Mouse (Mus musculus) forebrain, embryonic 14.5 days (tissue): Measurements from ENCODE around the gene Slc44a1. TPM values are rescaled to one million over a fixed set of nuclear protein-coding genes. Genes with fewer than 3 reads are reported as not detected.
A peak's percentile ranks its signal among the peaks of the same experiment; 100 is the strongest.

ENCODE experiments used
- ATAC-seq: fragments of 200-750 bp; cut with Nextera tagmentation; 2 replicates; pipeline ENCODE4 v1.8.0; 2017; ENCODE audit warnings: mild to moderate bottlenecking, moderate library complexity
- DNase-seq: peaks from one replicate; pipeline ENCODE4 v3.0.0-alpha.2; 2015; ENCODE audit warnings: low spot score
- H3K27ac ChIP-seq: fragments of 300-500 bp; sonication (generic); 2 replicates; pipeline ENCODE4 v1.5.1; 2014; ENCODE audit warnings: low read depth, mild to moderate bottlenecking, control low read depth, low read length, moderate library complexity
- H3K27me3 ChIP-seq: fragments of 300-500 bp; sonication (generic); replicated peaks from 2 replicates; pipeline ENCODE4 v1.6.1; 2014; ENCODE audit warnings: low read length, control low read depth, mixed read lengths; ENCODE audit not compliant: control insufficient read depth, insufficient read depth
- H3K36me3 ChIP-seq: fragments of 300-500 bp; sonication (generic); 2 replicates; pipeline ENCODE4 v1.6.1; 2014; ENCODE audit warnings: low read length, control low read depth; ENCODE audit not compliant: control insufficient read depth, insufficient read depth
- H3K4me1 ChIP-seq: fragments of 300-500 bp; sonication (generic); 2 replicates; pipeline ENCODE4 v1.6.1; 2014; ENCODE audit warnings: antibody characterized with exemption, low read length, control low read depth; ENCODE audit not compliant: control insufficient read depth, insufficient read depth
- H3K4me2 ChIP-seq: fragments of 300-500 bp; sonication (generic); 2 replicates; pipeline ENCODE4 v1.6.1; 2014; ENCODE audit warnings: mild to moderate bottlenecking, control low read depth, low read length
- H3K4me3 ChIP-seq: fragments of 300-500 bp; sonication (generic); 2 replicates; pipeline ENCODE4 v1.5.1; 2014; ENCODE audit warnings: low read depth, low read length, control low read depth
- H3K9ac ChIP-seq: fragments of 300-500 bp; sonication (generic); 2 replicates; pipeline ENCODE4 v1.6.1; 2014; ENCODE audit warnings: mild to moderate bottlenecking, low read length, control low read depth, moderate library complexity
- H3K9me3 ChIP-seq: fragments of 300-500 bp; sonication (generic); replicated peaks from 2 replicates; pipeline ENCODE4 v1.6.1; 2016; ENCODE audit warnings: low read length, control low read depth, mixed read lengths; ENCODE audit not compliant: control insufficient read depth
- WGBS: fragments of 180-500 bp; shearing (Covaris S2); extraction: QIAGEN DNeasy Blood & Tissue Kit; methylation state at CpG from one replicate; pipeline ENCODE4 v1.1.7; 2014; 5-methylcytosine and 5-hydroxymethylcytosine counted together
- polyA plus RNA-seq: library from polyadenylated mRNA; unstranded; fragments of >200 nt; fragmentation: Nextera tagmentation; extraction: Ambion mirVana; gene quantifications from 2 replicates; pipeline ENCODE4 v1.2.1, GENCODE M21; 2014

Gene Slc44a1
- polyA plus RNA-seq, 1 experiment from 2014 or later: 12.1 TPM

DNA sequence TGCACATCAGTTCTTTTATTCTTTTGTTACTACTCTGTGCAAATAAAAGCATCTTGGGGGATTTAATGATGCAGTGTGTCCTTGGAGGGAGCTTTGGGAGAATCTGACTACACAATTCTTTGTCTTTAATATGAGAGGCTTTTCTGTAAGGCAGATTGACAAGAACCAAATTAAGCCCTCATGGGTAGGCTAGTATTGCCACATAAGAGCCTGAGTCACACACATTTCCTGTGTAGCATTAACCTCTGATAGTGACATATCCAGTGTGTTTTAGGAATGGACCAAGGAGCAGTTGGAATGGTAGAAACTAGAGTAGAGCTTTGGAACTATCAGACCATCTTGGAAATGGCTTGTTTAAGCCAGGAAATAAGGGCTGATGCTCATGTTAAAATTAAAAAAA is 33.9 kb downstream of the Slc44a1 start:
- Histone ChIP-seq H3K36me3 (no peaks in the 10 kb centered on the region), H3K4me1 (no peaks in the 10 kb centered on the region), H3K4me2 (no peak overlapping the region), H3K27me3 (no peaks in the 10 kb centered on the region), H3K27ac (no peak overlapping the region), H3K4me3 (no peak overlapping the region), H3K9me3 (no peaks in the 10 kb centered on the region), H3K9ac (no peak overlapping the region)
- no peak for DNase-seq
- ATAC-seq: no peak

DNA sequence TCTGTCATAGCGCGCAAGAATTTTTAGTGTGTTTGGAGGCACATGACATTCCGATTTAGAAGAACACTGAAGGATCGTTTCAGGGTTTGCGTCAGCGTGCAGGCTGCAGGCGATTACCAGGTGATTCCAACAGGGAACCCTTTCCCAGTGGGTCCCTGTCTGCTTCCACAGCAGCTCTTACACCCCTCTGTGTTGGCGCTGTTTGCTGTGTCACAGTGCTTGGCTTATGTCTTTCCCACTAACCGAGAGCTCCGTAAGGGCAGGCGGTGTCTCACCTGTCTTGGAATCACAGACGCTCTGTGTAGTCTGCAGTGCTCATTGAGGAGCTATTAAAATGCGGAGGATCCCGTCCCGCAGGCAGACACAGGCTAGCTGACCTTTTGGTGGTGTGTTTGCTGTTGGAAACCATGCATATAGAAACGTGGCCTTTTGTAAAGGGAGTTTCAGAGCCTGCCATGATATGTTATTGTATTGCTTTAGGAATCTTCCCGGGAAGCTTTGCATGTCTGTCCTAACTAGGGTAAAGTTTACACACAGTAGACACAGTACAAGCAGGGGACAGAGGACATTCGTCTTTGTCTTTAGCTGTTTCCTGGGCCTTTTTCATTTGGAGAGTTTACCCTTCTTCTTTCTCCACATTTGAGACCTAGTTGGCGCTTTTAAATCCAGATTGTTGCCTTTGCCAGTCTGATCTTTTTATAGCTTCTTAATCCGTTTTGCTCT is 35.2 kb downstream of the Slc44a1 start:
- H3K27ac ChIP-seq: peak overlapping the region; percentile 21; the same call in 1 of the 2 replicates
- H3K9me3 ChIP-seq: no peaks in the 10 kb centered on the region
- no peaks in the 10 kb centered on the region for H3K27me3 ChIP-seq
- 85% methylated on average over 20 of the region's 20 CpGs for WGBS
- DNase-seq: no peak
- H3K4me3 ChIP-seq: no peak overlapping the region
- no peaks in the 10 kb centered on the region for H3K36me3 ChIP-seq
- no peak overlapping the region for H3K4me2 ChIP-seq
- no peak for ATAC-seq
- no peaks in the 10 kb centered on the region for H3K4me1 ChIP-seq
- no peak overlapping the region for H3K9ac ChIP-seq

GRCm38 (mm10) chr4:53478644-53479043 is 38.4 kb downstream of the Slc44a1 start:
- H3K4me1 ChIP-seq: no peaks in the 10 kb centered on the region
- no peaks in the 10 kb centered on the region for H3K36me3 ChIP-seq
- no peak for DNase-seq
- H3K9me3 ChIP-seq: no peaks in the 10 kb centered on the region
- no peak for ATAC-seq
- WGBS: 80% methylated on average over 4 of the region's 4 CpGs
- no peak overlapping the region for H3K9ac ChIP-seq
- no peak overlapping the region for H3K4me3 ChIP-seq
- no peak overlapping the region for H3K27ac ChIP-seq
- no peak overlapping the region for H3K4me2 ChIP-seq
- H3K27me3 ChIP-seq: no peaks in the 10 kb centered on the region

DNA sequence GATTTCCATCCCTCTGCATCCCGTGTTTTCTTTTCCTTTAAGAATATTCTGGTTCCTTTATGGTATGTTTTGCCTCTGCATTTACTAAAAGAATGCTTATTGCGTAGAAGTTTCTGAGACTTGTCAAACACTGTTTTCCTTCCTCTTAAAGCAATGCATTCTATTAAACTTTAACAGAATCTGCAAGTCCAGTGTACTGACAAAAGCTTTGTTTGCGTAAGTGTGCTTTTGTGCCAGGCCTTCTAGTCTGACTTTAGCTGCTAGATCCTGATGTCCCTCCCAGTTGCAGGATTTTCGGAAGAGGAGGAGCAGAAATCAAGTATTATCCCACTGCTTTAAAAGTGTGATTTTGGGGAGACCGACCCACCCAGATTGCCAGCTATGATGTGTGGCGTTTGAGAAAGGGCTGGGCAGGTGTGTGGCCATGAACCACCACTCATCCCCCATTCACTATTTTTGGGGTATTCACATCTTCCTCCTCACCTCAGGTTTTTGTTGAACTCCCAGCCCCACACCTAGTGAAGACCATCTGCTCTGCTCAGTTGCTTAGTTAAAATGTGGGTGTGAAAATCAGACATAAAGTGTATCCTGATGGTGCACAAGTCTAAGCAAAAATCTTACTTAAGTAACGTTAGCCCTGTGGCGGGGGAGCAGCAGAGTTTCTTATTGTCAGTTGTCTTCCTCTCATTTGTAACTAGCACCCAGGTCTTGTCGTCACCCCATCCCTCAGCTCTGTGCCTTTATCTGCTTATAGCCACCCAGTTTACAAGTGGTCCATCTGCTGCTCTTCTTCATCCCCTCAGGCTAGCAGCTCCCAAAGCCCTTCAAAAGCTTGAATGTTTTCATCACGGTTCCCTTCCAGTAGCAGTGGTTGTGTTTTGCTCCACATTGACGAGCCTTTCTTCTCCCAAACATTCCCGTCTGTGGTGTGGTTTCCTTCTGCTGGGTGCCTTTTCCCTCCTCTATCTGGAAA is 47.3 kb downstream of the Slc44a1 start:
- H3K4me1 ChIP-seq: peaks cover 14% of the 10 kb centered on the region
- H3K4me2 ChIP-seq: no peak overlapping the region
- ATAC-seq (no peak; the same call in 1 of the 2 replicates), DNase-seq (peak; percentile 47)
- no peaks in the 10 kb centered on the region for H3K27me3 ChIP-seq
- H3K9me3 ChIP-seq: no peaks in the 10 kb centered on the region
- H3K4me3 ChIP-seq: no peak overlapping the region
- WGBS: 64% methylated on average over 12 of the region's 12 CpGs
- H3K27ac ChIP-seq: peak overlapping the region; percentile 55; the same call in 1 of the 2 replicates
- no peaks in the 10 kb centered on the region for H3K36me3 ChIP-seq
- H3K9ac ChIP-seq: no peak overlapping the region

GRCm38 (mm10) chr4:53488803-53489202 is 48.6 kb downstream of the Slc44a1 start:
- WGBS: 80% methylated on average over 5 of the region's 5 CpGs
- H3K4me3 ChIP-seq: no peak overlapping the region
- no peaks in the 10 kb centered on the region for H3K27me3 ChIP-seq
- H3K9ac ChIP-seq: no peak overlapping the region
- ATAC-seq (peak; percentile 86), DNase-seq (peak; percentile 74)
- H3K4me1 ChIP-seq: peaks cover 14% of the 10 kb centered on the region
- H3K9me3 ChIP-seq: no peaks in the 10 kb centered on the region
- no peak overlapping the region for H3K4me2 ChIP-seq
- no peaks in the 10 kb centered on the region for H3K36me3 ChIP-seq
- no peak overlapping the region for H3K27ac ChIP-seq

DNA sequence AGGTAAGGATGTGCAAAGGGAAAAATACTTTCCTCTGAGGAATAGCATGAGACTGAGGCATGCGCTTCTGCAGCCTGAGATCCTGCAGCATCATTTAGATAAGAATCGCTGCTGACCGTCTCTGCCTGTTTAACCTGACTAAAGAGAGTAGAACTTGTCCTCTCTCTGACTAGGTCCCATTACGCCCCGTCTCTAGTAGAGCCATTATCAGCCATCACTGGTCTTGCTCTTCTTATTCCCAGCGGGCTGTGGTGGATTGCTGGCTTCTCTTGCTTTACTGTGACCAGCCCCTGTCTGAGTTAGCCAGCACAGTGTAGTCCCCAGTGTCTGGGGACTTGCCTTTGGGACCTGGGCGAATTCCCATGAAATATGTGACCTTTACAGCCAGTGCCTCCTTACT is 50.2 kb downstream of the Slc44a1 start:
- Histone ChIP-seq H3K4me1 (peaks cover 14% of the 10 kb centered on the region), H3K36me3 (no peaks in the 10 kb centered on the region), H3K4me2 (no peak overlapping the region), H3K9ac (no peak overlapping the region), H3K9me3 (no peaks in the 10 kb centered on the region), H3K4me3 (no peak overlapping the region), H3K27me3 (no peaks in the 10 kb centered on the region), H3K27ac (no peak overlapping the region)
- ATAC-seq: no peak
- no peak for DNase-seq
- WGBS: 94% methylated on average over 7 of the region's 7 CpGs

- ATAC-seq (no peak), DNase-seq (peak; percentile 23)
- Histone ChIP-seq H3K9ac (no peak overlapping the region), H3K36me3 (no peaks in the 10 kb centered on the region), H3K4me2 (no peak overlapping the region), H3K4me1 (peaks cover 14% of the 10 kb centered on the region), H3K9me3 (no peaks in the 10 kb centered on the region), H3K27ac (no peak overlapping the region), H3K27me3 (no peaks in the 10 kb centered on the region), H3K4me3 (no peak overlapping the region)
- 42% methylated on average over 4 of the region's 4 CpGs for WGBS
These were observed 51.1 kb downstream of the Slc44a1 start for GRCm38 (mm10) chr4:53491269-53491668.

DNA sequence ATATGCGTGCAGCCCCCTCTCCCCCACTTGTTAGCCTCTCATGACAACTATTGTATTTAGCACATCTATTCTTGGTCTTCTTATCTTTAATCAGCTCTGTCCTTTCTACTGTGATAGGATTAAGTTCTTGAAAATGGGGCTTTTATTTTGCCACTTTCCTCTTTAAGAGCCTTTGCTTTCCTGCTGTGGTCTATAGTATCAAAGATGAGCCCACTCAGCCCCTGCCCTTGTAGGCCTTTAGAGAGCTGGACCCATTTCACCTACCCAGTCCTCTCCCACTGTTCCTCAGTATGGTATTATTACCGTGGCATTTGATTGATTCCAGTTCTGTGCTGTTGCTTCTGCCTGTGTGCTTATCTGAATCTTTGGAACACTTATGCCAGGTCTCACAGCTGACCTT is 55.4 kb downstream of the Slc44a1 start:
- ATAC-seq (no peak), DNase-seq (no peak)
- Histone ChIP-seq H3K4me3 (no peak overlapping the region), H3K9ac (no peak overlapping the region), H3K4me2 (no peak overlapping the region), H3K4me1 (peaks cover 7% of the 10 kb centered on the region), H3K27ac (no peak overlapping the region), H3K27me3 (no peaks in the 10 kb centered on the region), H3K36me3 (no peaks in the 10 kb centered on the region), H3K9me3 (no peaks in the 10 kb centered on the region)
- WGBS: 11% methylated on average over 2 of the region's 2 CpGs

DNA sequence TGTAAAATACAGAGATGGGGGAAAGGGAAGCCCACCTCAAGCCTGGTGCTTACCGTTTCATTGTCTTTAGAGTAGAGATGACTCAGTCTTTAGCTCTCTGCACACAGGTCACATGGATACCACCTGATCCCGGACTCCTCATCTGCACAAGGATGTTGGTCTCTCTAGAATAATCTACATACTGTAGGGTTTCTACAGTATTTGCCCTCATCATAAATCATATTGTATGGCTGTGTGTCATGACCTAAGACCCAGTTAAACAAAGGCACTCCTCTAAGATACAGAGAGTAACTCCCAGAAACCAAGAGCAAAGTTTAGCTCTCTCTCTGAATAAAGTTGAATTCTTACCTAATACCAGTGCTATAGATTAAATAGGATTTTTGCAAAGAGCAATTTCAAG is 62.6 kb downstream of the Slc44a1 start:
- H3K9me3 ChIP-seq: no peaks in the 10 kb centered on the region
- no peaks in the 10 kb centered on the region for H3K4me1 ChIP-seq
- 91% methylated on average over 2 of the region's 2 CpGs for WGBS
- no peaks in the 10 kb centered on the region for H3K36me3 ChIP-seq
- H3K4me3 ChIP-seq: no peak overlapping the region
- no peak overlapping the region for H3K9ac ChIP-seq
- no peaks in the 10 kb centered on the region for H3K27me3 ChIP-seq
- H3K27ac ChIP-seq: no peak overlapping the region
- no peak overlapping the region for H3K4me2 ChIP-seq
- DNase-seq: no peak
- no peak for ATAC-seq
